Mouse (Mus musculus) myocyte (in vitro differentiated cells): Measurements from ENCODE around the gene Cfl1. TPM values are rescaled to one million over a fixed set of nuclear protein-coding genes. Genes with fewer than 3 reads are reported as not detected.

ENCODE experiments used
- H3K27me3 ChIP-seq: one replicate; pipeline ENCODE4 v1.6.1; 2011; ENCODE audit not compliant: control insufficient read depth, insufficient read depth, insufficient read length
- H3K36me3 ChIP-seq: one replicate; pipeline ENCODE4 v1.6.1; 2011; ENCODE audit not compliant: control insufficient read depth, insufficient read depth
- H3K4me2 ChIP-seq: one replicate; pipeline ENCODE4 v1.6.1; 2011; ENCODE audit warnings: low read depth, control low read depth
- H3K4me3 ChIP-seq: one replicate; pipeline ENCODE4 v1.5.1; 2011; ENCODE audit warnings: mild to moderate bottlenecking, control low read depth, moderate library complexity
- H3K79me2 ChIP-seq: one replicate; pipeline ENCODE4 v1.6.1; 2011; ENCODE audit not compliant: control insufficient read depth, insufficient read depth
- H3ac ChIP-seq: one replicate; pipeline ENCODE4 v1.6.1; 2011; ENCODE audit not compliant: control insufficient read depth, insufficient read length
- CEBPB ChIP-seq: IDR thresholded peaks from 2 replicates; pipeline ENCODE4 v1.6.1; 2011; ENCODE audit warnings: mild to moderate bottlenecking, moderate library complexity; ENCODE audit not compliant: poor library complexity, insufficient read depth, severe bottlenecking
- E2F4 ChIP-seq: IDR thresholded peaks from one replicate; pipeline ENCODE4 v1.6.1; 2011; ENCODE audit warnings: mild to moderate bottlenecking, control low read depth, moderate library complexity; ENCODE audit not compliant: insufficient read depth
- MAX ChIP-seq: IDR thresholded peaks from one replicate; pipeline ENCODE4 v1.6.1; 2011; ENCODE audit warnings: low read depth, mild to moderate bottlenecking, control low read depth
- MYOD1 ChIP-seq, 3 experiments: IDR thresholded peaks; one replicate each; pipeline ENCODE4 v1.6.1; 2011; ENCODE audit warnings: control low read depth in 2 of 3, low read depth in 2 of 3, mild to moderate bottlenecking in 2 of 3, moderate library complexity in 1 of 3; ENCODE audit not compliant: insufficient read length in 2 of 3, control insufficient read depth in 1 of 3
- MYOG ChIP-seq, 3 experiments: IDR thresholded peaks; one replicate each; pipeline ENCODE4 v1.6.1; 2011; ENCODE audit warnings: control low read depth in 2 of 3, low read depth in 2 of 3, mild to moderate bottlenecking in 2 of 3; ENCODE audit not compliant: insufficient read length in 2 of 3, control insufficient read depth in 1 of 3, insufficient read depth in 1 of 3
- POLR2A ChIP-seq: IDR thresholded peaks from one replicate; pipeline ENCODE4 v1.6.1; 2011; ENCODE audit warnings: low read depth, mild to moderate bottlenecking, control low read depth, moderate library complexity; ENCODE audit not compliant: insufficient read length
- POLR2AphosphoS2 ChIP-seq: IDR thresholded peaks from one replicate; pipeline ENCODE4 v1.6.1; 2011; ENCODE audit warnings: low read depth, control low read depth; ENCODE audit not compliant: insufficient read length
- REST ChIP-seq: IDR thresholded peaks from one replicate; pipeline ENCODE4 v1.6.1; 2011; ENCODE audit warnings: mild to moderate bottlenecking, control low read depth, moderate library complexity; ENCODE audit not compliant: insufficient read depth, insufficient read length
- SRF ChIP-seq: IDR thresholded peaks from one replicate; pipeline ENCODE4 v1.6.1; 2011; ENCODE audit warnings: low read depth; ENCODE audit not compliant: control insufficient read depth, insufficient read length
- TCF12 ChIP-seq: IDR thresholded peaks from one replicate; pipeline ENCODE4 v1.6.1; 2011; ENCODE audit warnings: mild to moderate bottlenecking, control low read depth; ENCODE audit not compliant: poor library complexity, insufficient read depth, severe bottlenecking
- TCF3 ChIP-seq: IDR thresholded peaks from one replicate; pipeline ENCODE4 v1.6.1; 2011; ENCODE audit warnings: low read depth, control low read depth; ENCODE audit not compliant: insufficient read length
- USF1 ChIP-seq: IDR thresholded peaks from one replicate; pipeline ENCODE4 v1.6.1; 2011; ENCODE audit warnings: low read depth, mild to moderate bottlenecking, control low read depth, moderate library complexity
- polyA plus RNA-seq: library from polyadenylated mRNA; unstranded; fragments of >200 nt; fragmentation: generic; extraction: Trizol; gene quantifications from one replicate; pipeline ENCODE4 v1.2.1, GENCODE M21; 2012; ENCODE audit warnings: missing spikeins

Gene Cfl1
- polyA plus RNA-seq, 1 experiment, result 948 TPM

DNA sequence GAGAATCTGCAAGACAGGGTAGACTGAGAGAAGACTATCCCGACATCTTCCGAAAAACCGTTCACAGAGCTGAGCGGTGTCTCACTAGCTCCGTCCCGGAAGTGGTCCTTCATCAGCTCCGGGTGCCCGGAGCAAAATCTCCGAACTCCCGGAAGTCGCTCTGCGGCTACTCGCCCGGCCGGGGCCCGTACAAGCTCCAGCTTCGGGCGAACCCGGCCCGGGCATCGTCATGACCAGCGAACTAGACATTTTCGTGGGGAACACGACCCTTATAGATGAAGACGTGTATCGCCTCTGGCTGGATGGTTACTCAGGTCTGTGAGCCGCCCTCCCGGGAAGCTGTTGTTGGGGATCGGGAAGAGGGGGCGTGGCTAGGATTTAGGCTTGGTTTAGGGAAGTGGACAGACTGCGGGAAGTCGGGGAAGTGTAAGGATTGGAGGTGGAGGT lies 29.8 kb upstream of the Cfl1 start, which contains the start of gene Fibp:
Gene Fibp, plus strand, starts transcription at position 151 of the 447 bp plus-strand sequence.
- Histone ChIP-seq H3K36me3 (peaks cover 12% of the 10 kb centered on the region), H3K4me2 (peak within 1 kb of the TSS; percentile 96), H3K79me2 (peaks cover 28% of the 10 kb centered on the region), H3K4me3 (peak within 1 kb of the TSS; percentile 94), H3K27me3 (no peaks in the 10 kb centered on the region), H3ac (peak within 1 kb of the TSS; percentile 72)
- TF ChIP-seq POLR2A (peak; percentile 81), MYOG (IDR thresholded peaks at IDR 0.05; ENCODE audit: control insufficient read depth in 1 of 3, insufficient read depth in 1 of 3, insufficient read length in 2 of 3, low read depth in 2 of 3) (no peak), POLR2AphosphoS2 (peak; percentile 83), CEBPB (no peak)

DNA sequence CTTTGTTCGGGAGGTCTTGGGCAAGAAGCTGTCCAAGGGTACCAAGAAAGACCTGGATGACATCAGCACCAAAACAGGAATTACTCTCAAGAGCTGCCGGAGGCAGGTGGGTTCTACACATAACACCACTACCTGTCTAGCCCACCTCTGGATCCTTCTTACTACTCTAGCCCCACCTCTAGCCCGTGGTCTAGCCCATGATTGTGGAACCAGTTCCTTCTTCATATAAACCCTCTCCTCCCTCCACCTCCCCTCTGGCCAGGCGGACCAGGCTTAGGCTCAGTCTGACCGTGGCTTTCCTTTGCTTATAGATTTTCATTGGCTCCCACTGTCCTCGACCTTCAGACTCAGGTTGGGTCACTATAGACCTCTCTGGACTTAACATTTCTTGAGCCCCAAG lies 28.8 kb upstream of the Cfl1 start:
- H3K4me3 ChIP-seq, result peak overlapping the region; percentile 94
- TF ChIP-seq MYOD1 (IDR thresholded peaks at IDR 0.05; ENCODE audit: control insufficient read depth in 1 of 3, insufficient read length in 2 of 3, low read depth in 2 of 3), result no peak
- no peak for TF ChIP-seq TCF12
- no peak for TF ChIP-seq MYOG (IDR thresholded peaks at IDR 0.05; ENCODE audit: control insufficient read depth in 1 of 3, insufficient read depth in 1 of 3, insufficient read length in 2 of 3, low read depth in 2 of 3)
- TF ChIP-seq SRF, result no peak
- TF ChIP-seq TCF3, result no peak
- no peak for TF ChIP-seq USF1
- no peak for TF ChIP-seq POLR2AphosphoS2

DNA sequence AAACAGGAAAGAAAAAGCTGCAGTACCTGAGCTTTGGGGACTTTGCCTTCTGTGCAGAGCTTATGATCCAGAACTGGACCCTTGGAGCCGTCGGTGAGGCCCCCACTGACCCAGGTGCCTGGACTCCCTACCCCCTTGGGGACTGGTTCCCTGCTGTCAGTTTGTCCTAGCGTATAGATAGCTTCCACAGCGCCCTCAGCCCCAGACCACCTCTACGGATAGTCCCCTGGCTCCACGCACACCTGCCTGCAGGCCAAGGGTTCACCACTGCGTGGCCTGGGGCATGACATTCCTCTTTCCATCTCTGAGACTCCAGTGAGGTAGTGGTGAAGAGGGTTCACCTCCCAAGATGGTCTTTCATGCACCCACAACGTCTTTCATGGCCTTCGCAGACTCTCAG lies 27.0 kb upstream of the Cfl1 start:
- TF ChIP-seq MYOG (IDR thresholded peaks at IDR 0.05; ENCODE audit: control insufficient read depth in 1 of 3, insufficient read depth in 1 of 3, insufficient read length in 2 of 3, low read depth in 2 of 3) (no peak), MAX (no peak), POLR2A (no peak), E2F4 (no peak), MYOD1 (IDR thresholded peaks at IDR 0.05; ENCODE audit: control insufficient read depth in 1 of 3, insufficient read length in 2 of 3, low read depth in 2 of 3) (no peak), SRF (no peak), TCF3 (no peak)
- peaks cover 24% of the 10 kb centered on the region for H3K36me3 ChIP-seq
- peaks cover 16% of the 10 kb centered on the region for H3K79me2 ChIP-seq
- no peak overlapping the region for H3K4me2 ChIP-seq
- H3K27me3 ChIP-seq, result no peaks in the 10 kb centered on the region
- H3K4me3 ChIP-seq, result no peak overlapping the region
- H3ac ChIP-seq, result no peak overlapping the region

More for the DNA sequence above, 28.8 kb upstream of the Cfl1 start:
- peak overlapping the region; percentile 72 for H3ac ChIP-seq
- no peaks in the 10 kb centered on the region for H3K27me3 ChIP-seq
- peaks cover 18% of the 10 kb centered on the region for H3K36me3 ChIP-seq
- H3K79me2 ChIP-seq, result peaks cover 18% of the 10 kb centered on the region
- H3K4me2 ChIP-seq, result peak overlapping the region; percentile 84

DNA sequence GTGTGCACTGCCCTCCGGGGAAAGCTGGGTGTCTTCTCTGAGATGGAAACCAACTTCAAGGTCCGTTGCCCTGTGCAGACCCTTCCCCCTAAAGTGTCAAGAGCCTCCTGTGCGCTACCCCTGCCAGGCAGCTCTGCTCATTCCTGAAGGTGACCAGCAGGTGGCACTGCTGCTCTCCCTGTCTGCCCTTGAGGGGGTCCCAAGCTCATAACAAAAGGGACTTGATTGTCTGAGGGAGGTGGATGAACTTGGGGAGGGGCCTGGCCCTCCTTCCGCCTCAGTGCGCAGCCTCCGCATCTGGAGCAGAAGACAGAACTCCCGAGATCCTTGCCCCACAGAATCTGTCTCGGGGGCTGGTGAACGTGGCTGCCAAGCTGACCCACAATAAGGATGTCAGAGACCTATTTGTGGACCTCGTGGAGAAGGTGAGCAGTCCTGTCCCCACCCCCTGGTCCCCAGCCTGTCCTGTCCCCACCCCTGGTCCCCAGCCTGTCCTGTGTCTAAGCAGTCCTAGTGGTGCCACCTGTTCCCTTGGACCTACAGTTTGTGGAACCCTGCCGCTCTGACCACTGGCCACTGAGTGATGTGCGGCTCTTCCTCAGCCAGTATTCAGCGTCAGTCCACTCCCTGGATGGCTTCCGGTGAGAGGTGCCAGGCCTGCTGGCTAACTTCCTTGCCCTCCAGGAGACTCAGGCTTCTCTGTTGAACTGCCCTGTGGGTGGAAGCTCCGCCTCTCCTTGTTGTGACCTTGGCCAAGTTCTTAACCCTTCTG lies 26.3 kb upstream of the Cfl1 start:
- Histone ChIP-seq H3K36me3 (peaks cover 24% of the 10 kb centered on the region), H3K27me3 (no peaks in the 10 kb centered on the region), H3K79me2 (peaks cover 16% of the 10 kb centered on the region), H3K4me3 (no peak overlapping the region), H3ac (no peak overlapping the region), H3K4me2 (no peak overlapping the region)
- TF ChIP-seq POLR2A (no peak), MAX (no peak), POLR2AphosphoS2 (no peak), CEBPB (no peak), TCF3 (no peak), MYOG (IDR thresholded peaks at IDR 0.05; ENCODE audit: control insufficient read depth in 1 of 3, insufficient read depth in 1 of 3, insufficient read length in 2 of 3, low read depth in 2 of 3) (no peak), USF1 (no peak), SRF (no peak), MYOD1 (IDR thresholded peaks at IDR 0.05; ENCODE audit: control insufficient read depth in 1 of 3, insufficient read length in 2 of 3, low read depth in 2 of 3) (no peak), TCF12 (no peak), REST (no peak), E2F4 (no peak)

DNA sequence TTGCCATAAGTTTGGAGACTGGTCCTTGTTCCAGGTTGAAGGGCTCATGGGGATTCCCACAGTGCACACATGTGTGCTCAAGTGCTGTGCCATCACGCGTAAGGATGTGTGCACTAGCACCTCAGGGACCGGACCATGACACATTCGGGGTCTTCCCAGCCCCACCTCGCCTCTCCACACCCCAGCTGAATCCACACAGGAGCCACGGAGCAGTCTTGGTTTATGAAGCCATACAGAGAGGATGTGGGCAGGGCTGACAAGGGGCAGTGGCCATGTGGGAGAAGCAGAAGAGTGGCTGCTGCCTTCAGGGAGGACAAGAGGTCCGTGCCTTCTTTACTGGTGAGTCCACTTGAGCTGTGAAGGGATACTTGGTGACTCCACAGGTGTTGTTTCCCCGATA lies 25.2 kb upstream of the Cfl1 start:
- no peak overlapping the region for H3ac ChIP-seq
- peaks cover 16% of the 10 kb centered on the region for H3K79me2 ChIP-seq
- H3K4me3 ChIP-seq, result no peak overlapping the region
- no peak overlapping the region for H3K4me2 ChIP-seq
- peaks cover 24% of the 10 kb centered on the region for H3K36me3 ChIP-seq
- no peak for TF ChIP-seq E2F4
- no peak for TF ChIP-seq TCF12
- TF ChIP-seq CEBPB, result no peak
- no peak for TF ChIP-seq MAX
- no peak for TF ChIP-seq MYOD1 (IDR thresholded peaks at IDR 0.05; ENCODE audit: control insufficient read depth in 1 of 3, insufficient read length in 2 of 3, low read depth in 2 of 3)
- no peak for TF ChIP-seq POLR2A
- no peak for TF ChIP-seq MYOG (IDR thresholded peaks at IDR 0.05; ENCODE audit: control insufficient read depth in 1 of 3, insufficient read depth in 1 of 3, insufficient read length in 2 of 3, low read depth in 2 of 3)
- H3K27me3 ChIP-seq, result no peaks in the 10 kb centered on the region
